Mouse (Mus musculus): ENCODE measurements at regions not wholly inside any gene's neighbourhood (a gene's known extent, or its start where the extent isn't known, plus 50 kb on each side); places are given as distances from the start of the nearest gene placed in this dataset.

DNA sequence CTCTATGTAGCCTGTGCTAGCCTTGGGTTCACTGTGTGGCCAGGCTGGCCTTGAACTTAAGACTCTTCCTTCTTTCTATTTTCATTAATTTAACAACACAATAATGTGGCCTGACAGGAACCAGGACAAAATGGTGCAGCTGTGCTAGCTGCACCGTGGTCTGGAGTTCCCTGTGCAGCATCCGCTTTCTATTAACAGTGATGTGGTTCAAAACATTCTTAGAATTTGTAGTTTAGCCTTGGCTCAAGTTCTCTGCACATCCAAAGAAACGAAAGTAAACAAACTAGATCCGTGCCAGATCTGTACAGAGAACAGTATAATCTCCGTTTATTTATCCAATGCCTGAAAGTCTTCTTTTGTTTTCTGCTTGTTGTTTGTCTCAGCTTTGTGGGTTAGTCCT is 88.5 kb downstream of the Irx1 start:
- no peak for DNase-seq (ENCODE audit: low spot score)

DNA sequence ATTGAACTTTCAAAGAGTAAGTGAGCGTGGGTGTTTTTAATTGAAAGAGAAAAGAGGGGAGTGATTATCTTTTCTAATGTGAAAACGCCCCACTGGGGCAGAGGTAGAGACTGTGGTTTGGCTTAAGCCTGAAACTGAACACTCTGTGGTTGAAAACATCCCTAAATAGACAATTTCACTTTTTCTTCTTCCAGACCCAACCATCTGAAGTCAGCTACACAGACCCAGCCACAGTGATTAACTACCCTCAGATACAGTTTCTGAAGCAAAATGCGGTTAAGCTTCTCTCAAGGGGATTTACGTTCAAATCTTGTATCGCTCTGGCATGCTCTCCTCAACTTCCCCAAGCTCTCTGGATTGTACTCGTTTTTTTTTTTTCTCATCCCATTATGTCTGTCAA is 94.8 kb downstream of the Irx1 start:
- no peak for DNase-seq (ENCODE audit: low spot score)

GRCm38 (mm10) chr13:71853426-71854025 is 110.0 kb downstream of the Irx1 start:
- no peak for DNase-seq (ENCODE audit: low spot score)

DNA sequence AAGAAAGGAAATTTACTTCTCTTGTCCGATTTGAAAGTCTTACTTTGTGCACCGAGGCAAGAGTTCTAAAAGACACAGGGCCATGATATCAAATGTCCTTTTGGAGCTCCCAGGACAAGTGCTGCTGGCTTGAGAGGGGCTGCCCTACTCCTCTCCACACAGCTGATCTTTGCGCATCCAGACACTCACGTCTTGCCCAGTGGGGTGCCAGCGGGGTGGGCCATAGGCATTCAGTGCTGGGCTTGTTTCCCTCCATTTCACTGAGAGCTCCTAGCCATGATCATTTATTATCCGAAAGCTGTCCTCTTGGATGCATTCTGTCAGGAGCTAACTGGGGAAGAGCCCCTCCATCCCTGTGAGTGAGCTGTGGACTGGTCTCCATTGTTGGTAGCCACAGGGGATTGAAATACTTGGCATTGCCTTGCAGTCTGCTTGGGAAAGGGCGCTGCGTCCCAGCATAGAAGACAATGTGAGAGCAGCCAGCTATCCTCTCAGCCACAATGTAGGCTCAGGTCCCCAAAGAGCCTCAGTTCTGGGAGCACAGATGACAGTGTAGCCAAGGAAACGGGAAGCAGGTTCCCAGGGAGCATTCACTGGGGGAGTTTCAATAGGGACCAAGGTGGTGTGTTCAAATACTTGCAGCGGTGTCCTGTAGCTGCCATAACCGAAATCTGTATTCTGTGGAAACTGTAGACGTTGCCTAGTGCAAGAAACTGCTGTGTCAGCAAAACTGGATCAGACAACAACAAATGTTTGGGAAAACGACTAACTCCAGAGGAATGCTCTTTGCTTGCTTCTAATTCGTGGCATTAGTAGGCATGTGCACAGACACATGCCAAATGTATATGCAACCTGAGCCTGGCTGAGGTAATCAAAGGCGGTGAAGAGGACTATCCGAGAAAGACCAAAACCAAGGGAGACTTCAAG is 159.2 kb downstream of the Irx1 start:
- no peak for DNase-seq (ENCODE audit: low spot score)

DNA sequence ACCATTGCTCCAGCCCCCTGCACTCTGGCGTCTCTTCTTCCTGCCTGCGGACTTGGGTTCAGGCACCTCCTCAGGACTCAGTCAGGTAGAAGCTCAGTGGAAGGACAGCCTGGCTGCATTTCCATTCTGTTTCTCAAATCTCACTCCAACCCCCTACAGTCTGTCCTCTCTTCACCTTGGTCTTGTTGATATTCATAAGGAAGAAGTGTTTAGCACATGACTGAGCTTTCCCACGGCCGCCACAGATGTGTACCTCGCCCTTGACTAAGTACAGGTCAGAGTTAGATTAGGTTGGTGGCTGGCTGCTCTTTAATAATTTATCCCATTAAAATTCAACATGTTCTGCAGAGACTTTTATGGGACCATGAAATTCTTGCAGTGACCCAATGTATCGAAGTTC is 165.2 kb downstream of the Irx1 start:
- no peak for DNase-seq (ENCODE audit: low spot score)

GRCm38 (mm10) chr13:71784740-71785139 is 178.8 kb downstream of the Irx1 start:
- no peak for DNase-seq (ENCODE audit: low spot score)

DNA sequence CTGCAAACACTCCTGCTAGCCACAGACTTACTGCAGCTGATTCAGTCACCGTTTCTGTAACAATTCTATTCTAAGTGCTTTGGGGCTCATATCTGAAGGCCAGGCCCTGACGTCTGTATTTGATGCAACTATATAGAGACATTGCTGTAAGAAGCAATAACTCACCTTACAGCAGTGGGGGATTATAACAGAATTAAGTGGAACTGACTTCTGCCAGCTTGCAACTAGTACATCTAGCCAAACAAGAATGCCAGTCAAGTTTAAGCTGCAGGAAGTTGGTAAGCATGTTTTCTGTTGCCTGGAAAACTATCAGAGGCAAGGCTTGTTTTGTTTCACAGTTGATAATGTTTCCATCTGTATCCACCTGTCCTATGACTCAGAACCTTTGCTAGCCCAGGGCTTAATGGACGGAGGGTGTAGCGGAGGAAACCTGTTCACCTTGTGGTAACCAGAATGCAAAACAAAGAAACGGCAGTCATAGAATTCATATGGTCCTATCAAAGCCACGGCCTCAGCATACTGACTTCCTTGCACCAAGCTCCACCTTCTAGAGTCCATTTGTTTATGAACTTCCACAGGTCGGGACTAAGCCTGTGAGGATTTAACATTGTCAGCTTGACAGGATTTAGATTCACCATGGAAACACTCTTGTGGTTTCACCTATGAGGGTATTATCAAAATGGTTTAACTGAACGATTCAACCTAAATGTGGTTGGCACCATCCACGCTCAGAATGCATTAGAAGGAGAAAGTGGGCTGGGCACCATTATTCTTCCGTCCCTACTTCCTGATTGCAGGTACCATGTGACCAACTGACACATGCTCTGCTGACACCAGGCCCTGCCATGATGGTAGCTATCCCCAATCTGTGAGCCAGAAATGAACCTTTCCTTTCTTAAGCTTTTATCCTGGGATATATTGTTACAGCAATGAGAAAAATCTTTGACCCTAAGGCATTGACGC is 216.2 kb downstream of the Irx1 start:
- no peak for DNase-seq (ENCODE audit: low spot score)

GRCm38 (mm10) chr13:71746534-71746933 is 217.0 kb downstream of the Irx1 start:
- DNase-seq (ENCODE audit: low spot score), result no peak

- DNase-seq (ENCODE audit: low spot score), result no peak
Observed at GRCm38 (mm10) chr13:71736821-71737345, 226.6 kb downstream of the Irx1 start.

DNA sequence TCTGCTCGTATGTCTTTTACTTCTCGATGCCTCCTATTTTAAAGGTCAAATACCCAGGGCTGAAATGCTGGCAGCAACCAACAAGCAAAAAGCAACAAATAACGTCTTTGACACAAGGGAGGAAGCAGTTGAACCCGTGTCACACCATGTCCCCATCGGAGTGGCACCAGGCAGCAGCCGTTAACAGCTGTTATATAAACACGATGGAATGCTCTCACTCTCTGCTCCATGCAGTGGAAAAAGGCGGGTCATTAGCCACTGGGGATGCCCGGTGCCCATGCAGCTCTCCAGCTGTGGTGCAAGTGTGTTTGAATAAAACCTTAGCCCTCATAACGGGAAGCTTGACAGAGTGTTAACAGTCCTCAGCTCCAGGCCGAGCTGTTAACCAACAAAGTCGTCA is 229.3 kb downstream of the Irx1 start:
- DNase-seq (ENCODE audit: low spot score), result no peak

DNA sequence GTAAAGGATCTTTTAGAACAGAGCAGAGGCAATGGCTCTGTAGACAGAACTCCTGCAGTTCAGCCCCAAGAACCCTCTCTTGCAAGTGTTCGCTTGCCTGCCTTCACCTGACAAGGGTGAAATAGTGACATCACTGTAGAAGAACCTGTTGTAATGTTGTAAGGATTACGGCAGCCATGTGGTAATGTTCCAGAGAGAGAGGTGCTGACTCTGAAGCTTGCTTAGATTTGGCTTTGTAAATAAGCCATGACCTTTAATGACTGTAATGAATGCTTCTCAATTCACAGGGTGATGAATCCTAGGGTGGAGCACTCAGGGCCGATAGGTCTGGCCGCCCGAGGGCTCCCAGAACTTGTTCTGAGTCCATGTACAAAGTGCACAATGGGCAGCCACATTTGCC is 230.2 kb downstream of the Irx1 start:
- no peak for DNase-seq (ENCODE audit: low spot score)

DNA sequence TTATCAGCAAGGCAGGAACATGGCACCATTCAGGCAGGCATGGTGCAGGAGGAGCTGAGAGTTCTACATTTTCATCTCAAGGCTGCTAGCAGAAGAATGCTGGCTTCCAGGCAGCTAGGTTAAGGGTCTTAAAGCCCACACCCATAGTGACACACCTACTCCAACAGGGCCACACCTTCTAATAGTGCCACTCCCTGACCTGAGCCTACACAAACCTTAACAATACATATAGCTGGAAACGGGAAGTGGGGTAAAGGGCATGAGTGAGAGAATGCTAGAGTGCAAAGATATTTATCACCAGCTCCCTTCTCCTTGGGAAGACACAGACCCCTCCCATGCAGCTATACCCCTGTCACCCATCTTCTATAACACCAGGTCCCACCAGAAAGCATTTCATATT is 230.6 kb downstream of the Irx1 start:
- DNase-seq (ENCODE audit: low spot score), result no peak

DNA sequence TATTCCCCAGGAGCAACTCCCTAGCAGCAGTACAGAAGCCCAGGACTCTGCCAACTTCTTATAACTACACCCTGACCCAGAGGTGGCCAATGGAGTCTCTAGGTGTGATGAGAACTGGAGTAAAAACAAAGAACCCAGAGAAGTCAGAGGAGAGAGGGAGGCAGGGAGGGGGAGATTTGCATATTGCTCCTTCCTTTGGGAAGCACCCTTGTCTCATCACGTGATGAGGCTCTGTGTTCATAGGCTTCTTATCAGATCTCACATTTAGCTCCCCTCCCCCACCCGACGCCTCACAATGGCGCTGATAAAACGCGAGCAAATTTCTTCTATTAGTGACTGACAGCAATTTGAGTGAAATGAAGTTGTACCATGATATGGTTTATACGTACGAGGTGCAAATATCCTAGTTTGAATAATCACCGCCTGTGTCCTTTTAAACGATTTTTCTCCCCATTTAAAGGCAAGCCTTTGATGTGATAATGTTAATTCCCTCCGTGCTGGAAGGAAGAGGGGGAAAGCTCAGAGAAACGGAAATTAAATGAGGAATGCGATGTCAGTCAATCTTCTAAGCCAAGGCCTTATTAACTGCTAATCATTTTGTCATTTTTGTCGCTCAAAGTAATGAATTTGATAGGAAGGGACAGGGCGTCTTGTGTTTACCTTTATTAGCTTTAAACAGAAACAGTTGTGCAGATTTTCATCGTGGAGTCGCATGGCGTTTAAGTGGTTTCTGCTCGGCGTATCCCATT is 273.3 kb downstream of the Irx1 start:
- no peak for DNase-seq (ENCODE audit: low spot score)

GRCm38 (mm10) chr13:71689187-71689586 is 274.3 kb downstream of the Irx1 start:
- DNase-seq (ENCODE audit: low spot score), result no peak

- no peak for DNase-seq (ENCODE audit: low spot score)
Observed at GRCm38 (mm10) chr13:71676081-71676624, 287.4 kb downstream of the Irx1 start.

- no peak for DNase-seq (ENCODE audit: low spot score)
Observed at GRCm38 (mm10) chr13:71669956-71670739, 293.4 kb downstream of the Irx1 start.

GRCm38 (mm10) chr13:71668256-71668655 is 295.3 kb downstream of the Irx1 start:
- no peak for DNase-seq (ENCODE audit: low spot score)

GRCm38 (mm10) chr13:71665221-71665916 is 298.2 kb downstream of the Irx1 start:
- no peak for DNase-seq (ENCODE audit: low spot score)

DNA sequence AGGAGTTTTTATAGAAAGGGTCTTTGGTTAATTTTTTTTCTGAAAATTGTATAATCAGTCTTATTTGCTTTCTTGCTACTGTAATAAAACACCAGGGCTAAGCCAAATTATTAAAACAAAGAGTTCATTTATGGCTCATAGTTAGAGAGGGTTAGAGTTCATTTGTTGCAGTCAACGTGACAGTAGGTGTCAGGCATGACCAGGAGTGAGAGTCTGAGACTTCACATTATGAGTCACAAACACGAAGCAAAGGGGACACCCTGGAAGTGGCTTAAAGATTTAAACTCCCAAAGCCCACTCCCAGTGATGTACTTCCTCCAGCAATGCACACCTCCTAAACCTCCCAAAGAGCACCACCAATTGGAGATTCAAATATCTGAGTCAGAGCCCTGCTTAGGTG is 305.6 kb downstream of the Irx1 start:
- DNase-seq (ENCODE audit: low spot score), result no peak

Measured in ovary, adult 18-20 months (tissue).